Mouse (Mus musculus): ENCODE measurements around the gene Slfn8.
"Not testable (repeated sequence)": the region's sequence is repeated elsewhere in the genome, so short reads cannot be mapped to it uniquely, and the experiment has no call there.

Slfn8 gene

GRCm38 (mm10) chr11:82991469-82992166, 29.0 kb downstream of the Slfn8 start, which contains the start of gene Slfn9:
Gene Slfn9 (minus strand): TSS chr11:82991830.
- peak in 1 of 2 experiments; percentile 7 for DNase-seq (ENCODE audit: low spot score in 2 of 2)

DNA sequence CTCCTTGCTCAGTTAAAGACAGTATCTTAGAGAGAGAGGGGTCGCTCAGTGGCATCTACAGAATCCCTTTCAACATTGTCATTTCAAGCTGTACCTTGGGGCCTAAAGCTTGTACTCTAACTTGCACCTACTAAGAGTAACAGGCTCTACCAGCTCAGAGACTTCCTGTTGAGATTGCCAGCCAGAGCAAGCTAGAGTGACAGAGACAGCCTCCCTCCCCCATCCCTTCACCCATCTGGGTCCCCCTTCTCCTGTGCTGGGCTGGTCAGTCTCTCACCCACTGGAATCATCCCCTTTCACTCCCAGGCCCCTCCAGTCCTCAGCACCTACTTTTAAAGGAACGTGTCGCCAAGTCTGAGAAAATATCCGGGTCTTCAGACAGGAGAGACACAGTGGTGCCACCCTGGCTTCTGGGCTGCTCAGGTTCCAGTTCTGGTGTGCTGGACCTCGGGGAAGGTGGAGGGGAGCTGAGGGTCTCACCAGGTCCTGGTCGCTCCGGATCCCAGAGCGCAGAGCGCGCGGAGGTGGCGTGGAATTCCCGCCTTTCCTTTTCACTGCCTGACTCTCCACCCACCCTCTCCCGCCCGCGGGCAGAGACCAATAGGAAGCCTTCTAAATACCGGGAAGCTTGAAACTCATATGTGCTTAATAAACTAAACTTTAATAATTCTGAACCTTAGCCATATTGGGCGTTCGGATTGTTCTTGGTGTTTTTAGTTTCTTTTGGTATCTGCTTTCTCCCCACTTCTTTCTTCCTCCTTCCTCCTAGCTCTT, 29.8 kb downstream of the Slfn8 start:
- DNase-seq (ENCODE audit: low spot score in 2 of 2) = not testable (repeated sequence)

GRCm38 (mm10) chr11:82989357-82989756, 31.3 kb downstream of the Slfn8 start:
- DNase-seq (ENCODE audit: low spot score in 2 of 2) = no peak

GRCm38 (mm10) chr11:82987621-82988020, 33.0 kb downstream of the Slfn8 start:
- DNase-seq (ENCODE audit: low spot score in 2 of 2) = no peak

DNA sequence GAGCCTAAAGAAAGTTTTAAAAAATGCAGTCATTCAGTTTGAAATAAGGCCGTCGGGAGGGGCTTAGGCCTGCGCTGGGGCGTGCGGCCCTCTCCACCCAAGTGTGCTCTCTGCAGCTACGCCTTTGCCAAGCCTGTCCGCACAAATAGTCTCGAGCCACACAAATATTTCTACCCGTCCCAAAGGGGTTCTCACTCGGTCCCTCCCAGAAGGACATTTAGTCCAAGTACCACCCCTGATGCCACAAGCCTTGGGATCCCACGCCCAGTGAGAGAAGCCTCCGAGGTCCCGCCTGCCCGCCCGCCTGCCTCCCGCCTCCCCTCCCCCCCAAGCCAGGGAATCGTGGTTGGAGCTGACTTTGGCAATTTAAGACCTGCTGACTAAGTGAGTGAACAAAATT, 37.4 kb downstream of the Slfn8 start:
- no peak for DNase-seq (ENCODE audit: low spot score in 2 of 2)

DNA sequence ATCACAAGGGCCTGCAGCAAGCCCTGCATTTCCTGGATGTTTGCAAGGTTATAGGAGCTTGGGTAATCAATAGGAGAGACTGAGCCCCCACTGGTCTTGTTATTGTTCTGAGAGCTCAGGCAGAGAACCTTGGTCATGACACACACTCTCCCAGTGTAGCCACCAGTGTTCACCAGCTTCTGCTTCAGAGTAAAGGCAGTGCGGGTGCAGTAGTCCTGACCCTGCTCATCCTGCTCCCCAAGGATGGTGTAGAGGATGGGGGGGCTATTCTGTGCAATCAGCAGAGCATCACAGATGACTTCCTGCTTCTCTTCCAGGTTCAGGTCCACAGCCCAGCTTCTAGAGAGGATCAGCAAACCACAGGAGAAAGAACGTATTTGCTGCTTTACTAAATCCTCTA, 38.2 kb downstream of the Slfn8 start:
- DNase-seq (ENCODE audit: low spot score in 2 of 2) = not testable (repeated sequence)

DNA sequence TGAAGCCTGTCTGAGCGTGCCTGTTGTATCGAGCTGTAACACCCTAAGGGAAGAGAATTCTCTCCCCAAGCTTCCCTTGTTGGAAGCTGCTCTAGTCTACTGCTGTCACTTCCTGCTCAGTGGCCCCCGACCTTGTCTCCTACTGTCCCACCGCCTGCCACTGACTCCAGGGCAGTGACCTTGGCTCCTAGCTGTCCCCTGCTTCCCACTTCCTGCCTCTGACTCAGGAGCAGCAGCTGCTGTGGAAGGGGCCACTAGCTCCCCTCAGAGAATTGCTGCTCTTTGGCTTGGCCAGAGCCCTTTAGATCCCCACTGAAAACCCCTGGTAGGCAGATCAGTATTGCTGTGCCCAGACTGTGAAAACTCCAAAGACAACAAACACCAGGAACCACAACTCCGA, 46.7 kb downstream of the Slfn8 start:
- no peak for DNase-seq (ENCODE audit: low spot score in 2 of 2)

GRCm38 (mm10) chr11:82971590-82971974, 49.0 kb downstream of the Slfn8 start:
- DNase-seq (ENCODE audit: low spot score in 2 of 2) = no peak

DNA sequence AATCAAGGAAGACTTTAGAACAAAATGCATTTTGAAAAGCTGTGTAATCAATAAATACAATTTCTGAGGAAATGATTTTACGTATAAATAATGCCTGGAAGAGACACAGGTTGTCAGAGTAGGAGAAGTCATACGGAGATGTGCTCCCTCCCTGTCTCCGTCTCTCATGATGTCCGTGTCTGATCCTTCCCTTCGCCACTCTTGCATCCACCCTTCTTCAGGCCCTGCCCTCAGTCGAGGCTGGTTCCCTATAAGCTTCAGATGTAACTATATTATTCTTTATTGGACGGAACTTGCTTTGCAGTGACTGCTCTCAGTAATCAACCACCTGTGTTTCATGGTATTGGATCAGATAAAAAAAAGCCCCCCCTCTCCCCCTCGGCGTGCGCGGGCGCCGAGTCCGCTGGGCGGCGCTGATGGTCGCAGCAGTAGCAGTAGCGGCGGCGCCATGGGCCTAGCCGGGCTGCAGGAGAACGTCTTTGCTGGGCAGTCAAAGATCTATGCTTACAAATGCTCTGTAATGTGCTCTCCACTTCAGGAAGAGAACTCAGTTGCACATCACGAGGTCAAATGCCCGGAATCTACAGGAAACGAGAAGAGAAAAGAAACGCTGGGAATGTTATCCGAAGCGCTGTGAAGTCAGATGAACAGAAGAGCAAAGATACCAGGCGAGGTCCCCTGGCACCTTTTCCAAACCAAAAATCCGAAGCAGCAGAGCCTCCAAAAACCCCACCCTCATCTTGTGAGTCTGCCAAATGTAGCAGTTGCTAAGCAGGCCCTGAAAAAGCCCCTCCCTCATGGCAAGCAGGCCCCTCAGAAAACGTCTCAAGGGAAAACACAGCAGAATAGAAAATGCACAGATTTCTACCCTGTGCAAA, 49.7 kb downstream of the Slfn8 start:
- peak in 1 of 2 experiments; percentile 4 for DNase-seq (ENCODE audit: low spot score in 2 of 2)

GRCm38 (mm10) chr11:82962215-82962614, 58.4 kb downstream of the Slfn8 start:
- no peak for DNase-seq (ENCODE audit: low spot score in 2 of 2)

DNA sequence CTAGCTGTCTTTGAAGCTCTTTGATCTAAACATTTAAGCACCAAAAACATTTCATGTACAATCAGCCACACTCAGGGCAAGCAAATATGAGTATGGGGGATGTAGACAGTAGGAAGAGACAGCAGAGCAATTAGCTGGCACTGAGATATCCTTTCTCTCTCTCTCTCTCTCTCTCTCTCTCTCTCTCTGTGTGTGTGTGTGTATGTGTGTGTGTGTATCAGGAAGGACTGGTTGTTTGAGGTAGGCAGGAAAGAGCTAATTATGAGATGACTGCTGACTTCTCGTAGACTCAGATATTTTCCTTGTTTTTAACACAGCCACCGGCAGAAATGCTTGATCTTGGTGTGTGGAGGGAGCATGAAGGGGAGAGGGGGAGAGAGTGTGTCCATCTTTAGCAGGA, 58.9 kb downstream of the Slfn8 start:
- DNase-seq (ENCODE audit: low spot score in 2 of 2) = no peak

- peak in 1 of 2 experiments; percentile 35 for DNase-seq (ENCODE audit: low spot score in 2 of 2)
Measured at GRCm38 (mm10) chr11:82959613-82960012, 61.0 kb downstream of the Slfn8 start.

DNA sequence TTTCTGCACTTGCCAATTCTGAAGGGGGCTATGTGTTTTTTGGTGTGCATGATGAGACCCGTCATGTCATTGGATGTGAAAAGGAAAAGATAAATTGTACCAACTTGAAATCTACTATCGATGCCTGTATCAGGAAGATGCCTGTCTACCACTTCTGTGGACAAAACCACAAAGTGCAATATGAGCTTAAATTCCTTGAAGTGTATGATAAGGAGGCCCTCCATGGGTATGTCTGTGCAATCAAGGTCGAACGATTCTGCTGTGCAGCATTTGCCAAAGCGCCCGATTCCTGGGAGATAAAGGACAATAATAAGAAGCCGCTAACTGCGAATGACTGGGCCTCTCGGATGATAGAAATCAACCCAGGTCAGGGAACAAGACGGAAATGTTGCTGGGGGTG, 63.7 kb downstream of the Slfn8 start:
- no peak for DNase-seq (ENCODE audit: low spot score in 2 of 2)

DNA sequence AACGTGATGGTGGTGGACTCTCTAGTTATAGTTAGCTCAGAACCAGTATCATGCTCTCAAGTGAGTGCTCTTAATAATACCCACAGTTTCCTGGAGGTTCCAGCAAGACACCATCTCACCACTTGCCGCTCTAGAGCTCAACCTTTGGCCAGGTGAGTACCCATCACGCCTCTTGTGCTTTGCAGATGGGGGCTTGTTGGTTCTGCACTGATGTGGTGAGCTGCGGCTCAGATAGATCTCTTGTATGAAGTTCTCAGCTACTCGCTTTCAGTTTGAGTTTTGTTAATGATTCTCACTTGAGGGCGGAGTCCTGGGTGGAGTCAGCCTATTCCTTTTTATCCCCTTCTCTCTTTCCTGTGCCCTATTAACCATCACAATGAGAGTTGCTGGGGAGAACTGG, 66.0 kb downstream of the Slfn8 start:
- DNase-seq (ENCODE audit: low spot score in 2 of 2) = no peak

DNA sequence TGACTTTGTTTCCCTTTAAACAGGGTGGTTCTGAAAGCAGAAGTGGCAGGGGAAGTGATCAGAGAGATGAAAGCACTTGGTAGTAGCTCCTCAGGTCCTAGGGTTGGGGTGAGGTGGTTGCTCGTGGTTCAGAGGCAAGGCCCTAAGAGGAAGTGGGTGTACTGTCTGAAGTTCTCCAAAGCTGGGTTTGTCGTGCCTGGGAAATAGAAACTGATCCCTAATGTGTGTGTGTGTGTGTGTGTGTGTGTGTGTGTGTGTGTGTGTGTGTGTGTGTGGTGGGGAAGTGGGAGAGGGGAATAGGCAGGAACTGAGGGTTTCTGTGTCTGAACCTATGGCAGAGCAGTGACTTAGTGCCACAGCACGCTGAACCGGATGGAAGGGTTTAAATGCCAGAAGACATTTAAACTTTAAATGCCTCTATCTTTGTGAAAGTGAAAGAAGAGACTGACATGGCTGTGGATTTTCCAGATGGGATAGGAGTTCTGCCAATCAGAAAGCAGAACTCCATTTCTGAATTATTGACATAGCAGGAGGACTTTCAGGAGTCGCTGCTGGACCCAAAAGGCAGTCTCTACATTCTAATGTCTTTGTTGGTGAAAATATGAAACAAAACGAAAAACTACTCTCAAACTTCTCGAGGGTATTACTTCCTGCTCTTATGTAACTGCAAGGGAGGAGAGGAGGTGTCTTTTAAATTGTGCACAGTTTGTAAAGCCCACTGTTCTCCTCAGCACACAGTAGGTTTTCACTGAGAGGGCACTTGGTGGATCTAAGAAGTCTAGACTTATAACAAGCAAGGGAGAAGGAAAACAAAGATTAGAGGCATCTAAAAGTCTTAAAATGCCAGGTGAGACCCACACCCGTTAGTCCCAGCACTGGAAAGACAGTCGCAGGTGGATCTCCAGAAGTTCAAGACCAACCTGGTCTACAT, 67.7 kb downstream of the Slfn8 start:
- DNase-seq (ENCODE audit: low spot score in 2 of 2) = no peak

Data from left cerebral cortex, adult 9 months (tissue).